Mouse (Mus musculus): ENCODE results near the gene Saa3.
"Not testable (repeated sequence)": the region's sequence is repeated elsewhere in the genome, so short reads cannot be mapped to it uniquely, and the experiment has no call there.

Gene Saa3

GRCm38 (mm10) chr7:46715600-46715999, at the start of gene Saa3:
Gene Saa3 (minus strand): TSS chr7:46715700.
- no peak for DNase-seq

DNA sequence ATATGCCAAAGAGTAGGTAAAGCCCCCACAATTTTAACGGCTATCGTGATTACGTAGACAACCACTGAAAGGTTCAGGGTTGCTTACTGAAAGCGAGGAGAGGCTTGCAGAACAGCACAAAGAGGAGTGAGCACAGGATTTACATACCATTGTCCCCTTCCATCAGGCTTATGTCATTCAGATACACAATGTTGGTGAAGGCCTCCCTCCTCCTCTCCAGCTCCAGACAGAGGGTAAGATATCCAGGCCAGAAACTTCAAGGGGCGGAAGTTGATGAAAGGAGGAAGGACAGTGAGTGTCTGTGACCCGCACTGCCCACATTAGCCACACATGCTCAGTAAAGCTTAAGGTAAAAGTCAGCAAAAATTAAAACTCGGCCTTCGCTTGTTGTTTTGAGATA, 49.2 kb upstream of the Saa3 start:
- no peak for DNase-seq

- no peak for DNase-seq
Measured at GRCm38 (mm10) chr7:46762601-46763000, 47.1 kb upstream of the Saa3 start.

- DNase-seq = no peak
Measured at GRCm38 (mm10) chr7:46761049-46761795, 45.7 kb upstream of the Saa3 start.

DNA sequence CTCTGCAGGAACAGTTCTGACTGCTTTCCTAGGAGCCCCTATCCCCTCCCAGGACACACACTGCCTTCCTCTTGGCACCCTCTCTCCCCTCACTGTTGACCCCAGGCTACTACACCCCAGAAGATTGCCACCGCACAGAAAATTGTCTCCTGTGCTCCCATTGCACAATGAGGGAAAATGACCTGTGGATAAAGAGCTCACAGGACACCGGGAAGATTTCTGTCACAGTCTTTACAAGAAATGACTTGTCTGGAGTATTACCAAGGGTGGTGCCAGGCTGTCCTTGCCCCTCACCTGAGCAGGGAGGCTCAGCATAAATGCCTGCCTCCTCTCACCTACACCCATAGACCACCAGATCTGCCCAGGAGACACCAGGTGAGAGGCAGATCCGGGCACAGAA, 36.0 kb upstream of the Saa3 start, which contains the start of gene Saa2:
Saa2 (plus strand) TSS at position 301 of the 400 bp plus-strand sequence.
- no peak for DNase-seq

GRCm38 (mm10) chr7:46748459-46748858, 33.0 kb upstream of the Saa3 start:
- no peak for DNase-seq

DNA sequence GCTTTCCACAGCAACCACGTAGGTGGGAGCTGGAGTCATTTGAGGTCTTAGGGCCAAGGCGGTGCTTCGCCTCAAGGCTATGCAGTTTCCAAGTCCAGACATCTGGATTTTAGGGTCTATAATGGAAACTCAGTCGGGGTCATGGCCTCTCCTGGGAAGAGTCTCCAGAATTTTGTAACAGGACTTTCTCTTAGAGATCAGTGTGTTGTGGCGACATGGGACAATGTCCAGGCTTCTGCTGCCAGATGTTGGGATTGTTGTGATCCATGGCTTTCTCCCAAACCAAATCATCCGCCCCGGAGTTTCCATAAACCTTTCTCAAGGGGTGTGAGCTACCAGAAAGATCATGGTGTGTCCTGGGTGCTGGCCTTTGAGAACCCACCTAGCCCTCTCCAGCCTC, 30.9 kb upstream of the Saa3 start:
- DNase-seq = no peak

DNA sequence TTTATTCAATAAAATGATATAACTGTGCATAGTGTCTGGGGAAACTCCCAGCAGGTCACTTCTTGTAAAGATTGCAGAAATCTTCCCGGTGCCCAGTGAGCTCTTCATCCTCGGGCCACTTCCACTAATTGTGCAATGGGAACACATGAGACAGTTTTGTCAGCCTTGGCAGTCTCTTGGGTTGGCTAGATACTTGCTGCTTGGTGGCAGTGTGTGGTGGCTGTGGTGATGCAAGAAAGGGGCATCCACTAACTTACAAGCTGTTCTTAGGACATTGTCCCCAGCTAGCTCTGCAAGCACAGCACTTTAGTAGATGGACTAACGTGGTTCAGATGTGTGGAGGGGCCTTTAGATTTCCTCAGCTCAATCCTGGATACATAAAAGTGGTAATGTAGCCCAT, 30.3 kb upstream of the Saa3 start:
- DNase-seq = no peak

- not testable (repeated sequence) for DNase-seq
Measured at GRCm38 (mm10) chr7:46742880-46743279, 27.4 kb upstream of the Saa3 start, which contains the start of gene Saa1. Gene Saa1 (minus strand): TSS chr7:46742980.

GRCm38 (mm10) chr7:46740041-46740440, 24.5 kb upstream of the Saa3 start:
- DNase-seq = not testable (repeated sequence)

DNA sequence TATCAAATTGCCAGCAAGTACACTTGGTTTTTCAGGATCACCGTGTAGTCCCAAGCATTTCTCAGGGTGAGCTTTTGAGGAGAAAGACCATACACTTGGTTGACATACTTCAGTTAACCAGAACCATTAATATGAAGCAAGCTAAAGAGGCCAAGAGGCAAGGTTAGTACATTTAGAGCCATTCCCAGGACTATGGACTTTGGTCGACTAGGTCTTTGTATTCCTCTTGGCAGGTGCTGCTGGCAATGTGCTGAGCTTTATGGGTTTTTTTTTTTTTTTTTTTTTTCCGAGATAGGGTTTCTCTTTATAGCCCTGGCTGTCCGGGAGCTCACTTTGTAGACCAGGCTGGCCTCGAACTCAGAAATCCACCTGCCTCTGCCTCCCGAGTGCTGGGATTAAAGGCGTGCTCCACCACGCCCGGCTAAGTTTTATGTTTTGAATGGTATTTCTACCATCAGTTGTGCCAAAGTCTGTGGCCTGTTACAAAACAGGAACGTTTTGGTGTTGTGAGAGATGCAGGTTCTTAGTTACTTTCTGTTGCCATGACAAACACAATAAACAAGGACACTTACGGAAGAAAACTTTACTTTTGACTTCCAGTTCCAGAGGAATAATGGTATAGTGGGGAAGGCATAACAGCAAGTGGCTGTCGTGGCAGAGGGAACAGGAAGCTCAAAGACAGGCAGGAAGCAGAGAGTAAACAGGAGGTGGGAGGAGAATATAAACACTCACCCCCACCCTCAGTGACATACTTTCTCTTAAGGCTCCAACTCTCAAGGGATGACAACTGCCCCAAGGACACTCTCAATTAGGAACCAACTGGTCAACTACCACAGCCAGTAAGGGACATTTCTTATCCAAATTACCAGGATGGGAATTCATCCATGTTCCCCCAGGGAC, 23.3 kb upstream of the Saa3 start:
- DNase-seq = no peak

DNA sequence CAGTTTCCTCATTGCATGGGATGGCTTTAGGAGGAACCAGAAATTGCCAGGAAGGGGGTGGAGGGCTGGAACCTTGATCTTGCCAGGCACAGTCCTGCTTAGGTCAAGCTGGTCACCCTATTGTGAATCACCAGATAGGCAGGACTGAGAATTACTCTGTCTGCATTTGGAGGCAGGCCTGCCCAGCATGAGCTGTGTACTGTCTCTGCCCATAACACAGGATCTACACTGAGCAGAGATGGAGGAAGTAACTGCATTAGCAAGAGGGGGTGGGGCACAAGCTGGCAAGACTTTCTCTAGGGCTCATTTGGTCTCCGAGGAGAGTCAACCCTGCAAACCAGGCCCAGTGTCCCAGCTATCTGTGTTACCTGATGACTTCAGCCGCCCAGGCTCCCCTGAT, 19.5 kb upstream of the Saa3 start:
- no peak for DNase-seq

- no peak for DNase-seq
Measured at GRCm38 (mm10) chr7:46732458-46732857, 17.0 kb upstream of the Saa3 start, which contains the start of gene Saa4. Gene Saa4 (minus strand): TSS chr7:46732603.

- DNase-seq = no peak
Measured at GRCm38 (mm10) chr7:46727584-46727983, 12.1 kb upstream of the Saa3 start.

- DNase-seq = peak; percentile 10 to 19
Measured at GRCm38 (mm10) chr7:46724396-46724795, 8.9 kb upstream of the Saa3 start.

- peak; percentile 17 to 40 for DNase-seq
Measured at GRCm38 (mm10) chr7:46723849-46724248, 8.3 kb upstream of the Saa3 start.

GRCm38 (mm10) chr7:46723354-46723753, 7.9 kb upstream of the Saa3 start:
- no peak for DNase-seq

GRCm38 (mm10) chr7:46720460-46720859, 5.0 kb upstream of the Saa3 start:
- no peak for DNase-seq

GRCm38 (mm10) chr7:46719526-46719925, 4.0 kb upstream of the Saa3 start:
- no peak for DNase-seq

DNA sequence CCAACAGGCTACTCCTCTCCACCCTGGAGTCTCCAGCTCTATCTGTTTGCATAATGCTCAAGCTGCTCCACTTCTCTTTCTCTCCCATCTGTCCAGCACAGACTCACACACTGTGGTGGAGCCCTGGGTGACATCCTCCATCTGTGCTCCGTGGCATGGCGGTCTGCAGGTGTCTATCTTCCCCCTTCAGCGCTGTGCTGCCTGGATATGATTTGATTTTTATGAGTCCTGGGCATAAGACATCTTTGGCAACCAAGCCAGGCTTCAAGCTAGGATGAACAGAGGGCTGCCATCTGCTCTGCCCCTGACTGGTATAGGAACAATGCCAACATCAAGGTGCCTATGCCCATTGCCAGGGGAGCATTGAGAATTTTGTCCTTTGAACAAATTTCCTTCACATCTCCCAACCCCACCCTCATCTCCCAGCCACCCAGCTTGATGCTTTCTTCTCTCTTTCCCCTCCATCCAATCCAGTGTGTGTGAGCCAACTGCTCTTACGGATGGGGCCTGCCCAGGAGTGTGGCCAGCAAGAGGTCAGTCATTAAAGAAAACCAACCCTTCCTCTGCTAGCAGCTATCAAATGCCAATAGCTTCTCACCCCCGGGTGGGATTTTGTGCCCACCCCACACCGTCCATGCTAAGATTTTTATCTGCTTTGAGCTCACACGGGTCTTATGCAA, 3.2 kb upstream of the Saa3 start:
- no peak for DNase-seq

DNA sequence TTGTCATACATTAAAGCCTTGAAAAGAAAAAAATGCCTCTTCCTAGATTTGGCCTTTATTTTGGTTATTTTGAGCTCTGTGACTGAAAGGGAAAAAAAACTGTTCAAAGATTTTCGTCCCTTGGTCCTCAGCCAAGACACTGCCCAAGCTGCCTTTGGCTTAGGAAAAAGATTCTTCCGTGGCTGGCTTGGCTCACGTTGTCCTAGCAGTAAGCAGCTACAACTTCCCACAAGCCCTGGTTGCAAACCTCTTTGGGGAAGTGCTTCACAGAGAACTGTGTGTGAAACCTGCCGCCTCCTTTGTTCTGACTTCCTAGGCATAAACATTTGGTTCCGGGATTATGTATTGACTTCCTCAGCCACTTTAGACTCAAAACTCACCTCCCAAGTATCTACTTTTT, 1.4 kb upstream of the Saa3 start:
- peak; percentile 5 to 12 for DNase-seq

GRCm38 (mm10) chr7:46714518-46714917, 982 bp downstream of the Saa3 start:
- peak; percentile 73 for DNase-seq

DNA sequence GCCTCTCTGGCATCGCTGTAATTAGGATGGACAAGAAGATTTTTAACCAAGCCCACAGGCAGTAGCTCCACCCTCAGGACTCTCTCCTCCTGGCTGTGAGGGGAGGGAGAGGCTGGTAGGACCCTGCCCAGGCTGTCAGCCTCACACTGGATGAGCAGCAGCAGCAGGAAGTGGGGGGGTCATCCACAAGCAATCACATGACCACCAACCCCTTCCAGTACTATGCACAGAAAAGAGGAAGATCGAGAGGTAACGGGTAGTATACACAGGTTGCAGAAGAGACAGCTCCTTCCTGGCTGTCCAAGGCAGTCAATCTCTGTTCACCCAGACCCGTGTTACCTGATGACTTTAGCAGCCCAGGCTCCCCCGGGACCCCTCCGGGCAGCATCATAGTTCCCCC, 3.2 kb downstream of the Saa3 start:
- DNase-seq = no peak
